Mouse (Mus musculus) midbrain, embryonic 11.5 days (tissue): ENCODE data around the gene Tmem79. TPM values are rescaled to one million over a fixed set of nuclear protein-coding genes. Genes with fewer than 3 reads are reported as not detected.
A peak's percentile ranks its signal among the peaks of the same experiment; 100 is the strongest.
"Not testable (repeated sequence)": the region's sequence is repeated elsewhere in the genome, so short reads cannot be mapped to it uniquely, and the experiment has no call there.

Experiments
- ATAC-seq: fragments of 200-750 bp; cut with Nextera tagmentation; 2 replicates; pipeline ENCODE4 v1.8.0; 2017; ENCODE audit warnings: moderate TSS enrichment, moderate library complexity; ENCODE audit not compliant: low FRiP score
- DNase-seq: peaks from one replicate; pipeline ENCODE4 v3.0.0; 2015; ENCODE audit warnings: low spot score; ENCODE audit errors: missing footprints
- H3K27ac ChIP-seq: fragments of 300-500 bp; sonication (generic); 2 replicates; pipeline ENCODE4 v1.5.1; 2014; ENCODE audit warnings: low read depth, low read length
- H3K27me3 ChIP-seq: fragments of 300-500 bp; sonication (generic); 2 replicates; pipeline ENCODE4 v1.6.1; 2014; ENCODE audit warnings: mild to moderate bottlenecking, low read length, moderate library complexity, mixed read lengths; ENCODE audit not compliant: control insufficient read depth, insufficient read depth
- H3K36me3 ChIP-seq: fragments of 300-500 bp; sonication (generic); 2 replicates; pipeline ENCODE4 v1.6.1; 2014; ENCODE audit warnings: mild to moderate bottlenecking, low read length, moderate library complexity, mixed read lengths; ENCODE audit not compliant: control insufficient read depth, insufficient read depth
- H3K4me1 ChIP-seq: fragments of 300-500 bp; sonication (generic); 2 replicates; pipeline ENCODE4 v1.6.1; 2014; ENCODE audit warnings: low read length; ENCODE audit not compliant: control insufficient read depth, insufficient read depth
- H3K4me2 ChIP-seq: fragments of 300-500 bp; sonication (generic); 2 replicates; pipeline ENCODE4 v1.6.1; 2014; ENCODE audit warnings: mild to moderate bottlenecking, moderate library complexity
- H3K4me3 ChIP-seq: fragments of 300-500 bp; sonication (generic); 2 replicates; pipeline ENCODE4 v1.5.1; 2014; ENCODE audit warnings: low read depth, low read length
- H3K9ac ChIP-seq: fragments of 300-500 bp; sonication (generic); 2 replicates; pipeline ENCODE4 v1.6.1; 2014; ENCODE audit warnings: low read length
- H3K9me3 ChIP-seq: fragments of 300-500 bp; sonication (generic); 2 replicates; pipeline ENCODE4 v1.6.1; 2016; ENCODE audit warnings: low read length; ENCODE audit not compliant: control insufficient read depth
- WGBS: fragments of 180-500 bp; shearing (Covaris S2); extraction: QIAGEN DNeasy Blood & Tissue Kit; methylation state at CpG from one replicate; pipeline ENCODE4 v1.1.7; 2014; 5-methylcytosine and 5-hydroxymethylcytosine counted together
- polyA plus RNA-seq: library from polyadenylated mRNA; unstranded; fragments of >200 nt; fragmentation: Nextera tagmentation; extraction: Ambion mirVana; gene quantifications from 2 replicates; pipeline ENCODE4 v1.2.1, GENCODE M21; 2014

The Tmem79 gene
- 0.90 and 1.4 TPM in 2 replicates for polyA plus RNA-seq

GRCm38 (mm10) chr3:88336058-88337013 is at the start of gene Tmem79, which contains the start of gene Smg5:
Tmem79 (minus strand) TSS chr3:88336148.
Smg5 (plus strand) TSS chr3:88336260.
- no peaks in the 10 kb centered on the region for H3K27me3 ChIP-seq
- ATAC-seq (peak; percentile 95), DNase-seq (peak; percentile 99)
- peak within 1 kb of the TSS; percentile 97 for H3K9ac ChIP-seq
- no peaks in the 10 kb centered on the region for H3K9me3 ChIP-seq
- WGBS, result 3% methylated on average over 53 of the region's 66 CpGs
- H3K36me3 ChIP-seq, result no peaks in the 10 kb centered on the region
- H3K27ac ChIP-seq, result peak within 1 kb of the TSS; percentile 86
- H3K4me1 ChIP-seq, result peaks cover 10% of the 10 kb centered on the region
- peak within 1 kb of the TSS; percentile 71 for H3K4me2 ChIP-seq
- H3K4me3 ChIP-seq, result peak within 1 kb of the TSS; percentile 84

- DNase-seq, result no peak
- no peak within 1 kb of the TSS for H3K4me3 ChIP-seq
- no peak within 1 kb of the TSS for H3K4me2 ChIP-seq
- H3K36me3 ChIP-seq, result no peaks in the 10 kb centered on the region
- H3K9me3 ChIP-seq, result no peaks in the 10 kb centered on the region
- no peak for ATAC-seq
- H3K27me3 ChIP-seq, result no peaks in the 10 kb centered on the region
- WGBS, result 82% methylated on average over 5 of the region's 5 CpGs
- H3K4me1 ChIP-seq, result peaks cover 2% of the 10 kb centered on the region; the same call in 1 of the 2 replicates
- H3K9ac ChIP-seq, result no peak within 1 kb of the TSS
- no peak within 1 kb of the TSS for H3K27ac ChIP-seq
These were observed 48.4 kb upstream of the Tmem79 start, which contains the start of gene Bglap for GRCm38 (mm10) chr3:88384364-88384763. Bglap (minus strand) TSS chr3:88384464.

- peak; percentile 14; the same call in 1 of the 2 replicates for ATAC-seq
- H3K27ac ChIP-seq, H3K27me3 ChIP-seq, H3K9ac ChIP-seq, H3K9me3 ChIP-seq, DNase-seq, H3K36me3 ChIP-seq, H3K4me3 ChIP-seq, H3K4me2 ChIP-seq, H3K4me1 ChIP-seq: not testable (repeated sequence)
- 27% methylated on average over 1 of the region's 7 CpGs for WGBS
These were observed 46.4 kb upstream of the Tmem79 start for GRCm38 (mm10) chr3:88382383-88382782.

GRCm38 (mm10) chr3:88381389-88382315 is 45.7 kb upstream of the Tmem79 start:
- WGBS, result 9% methylated on average over 18 of the region's 22 CpGs

GRCm38 (mm10) chr3:88378599-88378998 is 42.7 kb upstream of the Tmem79 start, which contains the start of gene Bglap2:
Bglap2 (minus strand) TSS chr3:88378699.
- not testable (repeated sequence) for H3K9me3 ChIP-seq, H3K36me3 ChIP-seq, H3K4me3 ChIP-seq, H3K4me1 ChIP-seq, H3K9ac ChIP-seq, DNase-seq, H3K27ac ChIP-seq, H3K4me2 ChIP-seq, H3K27me3 ChIP-seq, ATAC-seq
- WGBS, result 71% methylated on average over 4 of the region's 5 CpGs

More at GRCm38 (mm10) chr3:88381389-88382315, 45.7 kb upstream of the Tmem79 start:
- DNase-seq (peak; percentile 94), ATAC-seq (peak; percentile 88)
- not testable (repeated sequence) for H3K4me1 ChIP-seq, H3K9me3 ChIP-seq, H3K4me3 ChIP-seq, H3K27ac ChIP-seq, H3K27me3 ChIP-seq, H3K36me3 ChIP-seq
- Histone ChIP-seq H3K9ac (peak overlapping the region; percentile 52; the same call in 1 of the 2 replicates), H3K4me2 (peak overlapping the region; percentile 41)

GRCm38 (mm10) chr3:88376644-88377043 is 40.7 kb upstream of the Tmem79 start:
- ATAC-seq, result peak; percentile 25; the same call in 1 of the 2 replicates
- WGBS, result 23% methylated on average over 5 of the region's 7 CpGs
- not testable (repeated sequence) for H3K4me2 ChIP-seq, H3K4me1 ChIP-seq, H3K9me3 ChIP-seq, H3K36me3 ChIP-seq, H3K4me3 ChIP-seq, DNase-seq, H3K27me3 ChIP-seq, H3K9ac ChIP-seq, H3K27ac ChIP-seq

GRCm38 (mm10) chr3:88375750-88376626 is 40.0 kb upstream of the Tmem79 start:
- not testable (repeated sequence) for H3K4me1 ChIP-seq, H3K27me3 ChIP-seq, H3K9me3 ChIP-seq, H3K4me3 ChIP-seq, H3K4me2 ChIP-seq, H3K36me3 ChIP-seq, H3K27ac ChIP-seq
- DNase-seq, result peak; percentile 90
- 10% methylated on average over 17 of the region's 19 CpGs for WGBS
- ATAC-seq, result peak; percentile 84
- H3K9ac ChIP-seq, result 0 out of 2 replicates have a peak overlapping the region, but pooled peaks have one; percentile 2

GRCm38 (mm10) chr3:88372643-88373042 is 36.7 kb upstream of the Tmem79 start, which contains the start of gene Bglap3:
Bglap3 (minus strand) TSS chr3:88372743.
- H3K27me3 ChIP-seq, result not testable (repeated sequence)

More at GRCm38 (mm10) chr3:88372643-88373042, 36.7 kb upstream of the Tmem79 start, which contains the start of gene Bglap3:
- WGBS, result 91% methylated on average over 9 of the region's 9 CpGs
- not testable (repeated sequence) for ATAC-seq, H3K36me3 ChIP-seq, H3K9me3 ChIP-seq, H3K4me1 ChIP-seq, H3K4me3 ChIP-seq, H3K4me2 ChIP-seq, H3K9ac ChIP-seq, DNase-seq, H3K27ac ChIP-seq
